Comparison of ENCODE assay signal across 22 mouse cellular contexts in genomic region chr5:32728851-32729250, GRCm38 (mm10). TPM values are rescaled to one million over a fixed set of nuclear protein-coding genes. Genes with fewer than 3 reads are reported as not detected.
A peak's percentile ranks its signal among the peaks of the same experiment; 100 is the strongest.
DNase-seq lines count a peak whose midpoint lies in the region; ATAC-seq lines count a peak whose summit lies in the region.
"Had no signal": no experiment of that assay in that cellular context is flagged by ENCODE, and none has a peak within 500 bp of the region (broad histone marks: within the 10 kb centered on the region; RNA-seq: fewer than 3 reads in every experiment).

No protein-coding gene starts in this region.

- H3K27ac ChIP-seq in heart, embryonic 12.5 days (ENCODE audit: poor library complexity, severe bottlenecking) = no peak overlapping the region
- H3K27ac ChIP-seq: forebrain, embryonic 12.5 days; gastrocnemius, adult 2 months; liver, embryonic 13.5 days; midbrain, embryonic 13.5 days had no signal

- no peak overlapping the region for H3K4me2 ChIP-seq in heart, embryonic 12.5 days
- H3K4me2 ChIP-seq: forebrain, embryonic 12.5 days; liver, embryonic 13.5 days; midbrain, embryonic 13.5 days had no signal

- no peaks in the 10 kb centered on the region for H3K9me3 ChIP-seq in heart, embryonic 12.5 days (replicated peaks)
- H3K9me3 ChIP-seq: liver, embryonic 13.5 days; megakaryocyte, embryonic 14.5 days; midbrain, embryonic 13.5 days had no signal

- peaks cover 7% of the 10 kb centered on the region for H3K36me3 ChIP-seq in heart, embryonic 12.5 days

- H3K4me1 ChIP-seq in heart, embryonic 12.5 days (replicated peaks) = no peaks in the 10 kb centered on the region
- H3K4me1 ChIP-seq: forebrain, embryonic 12.5 days; megakaryocyte, embryonic 14.5 days; midbrain, embryonic 13.5 days had no signal

- 69% methylated on average over 8 of the region's 8 CpGs for WGBS in heart, embryonic 12.5 days

- intact Hi-C loops in heart, postnatal 25 days (cut with DNase I) = no loop called here

- 0 out of 2 replicates have a peak, but pooled peaks have one; percentile 22 for ATAC-seq in heart, embryonic 12.5 days (ENCODE audit: insufficient number of reproducible peaks, low FRiP score)
- 0 out of 2 replicates have a peak, but pooled peaks have one; percentile 36 for ATAC-seq in erythroid progenitor cell, adult 5-6 weeks (replicated peaks; ENCODE audit: low FRiP score, poor library complexity, severe bottlenecking)
- peak; percentile 49 for ATAC-seq in neutrophil, adult 5-6 weeks (ENCODE audit: extremely low read depth, insufficient number of reproducible peaks, low FRiP score, poor library complexity, severe bottlenecking)
- ATAC-seq: midbrain, embryonic 13.5 days had no signal

- no peak overlapping the region for H3K4me3 ChIP-seq in heart, embryonic 12.5 days
- H3K4me3 ChIP-seq: forebrain, embryonic 12.5 days; gastrocnemius, adult 2 months; liver, embryonic 13.5 days; megakaryocyte, embryonic 14.5 days; midbrain, embryonic 13.5 days had no signal

- DNase-seq in heart, postnatal 25 days (ENCODE audit: low spot score) = no peak
- DNase-seq in brain, adult 2 months (ENCODE audit: low read depth, low spot score) = peak; percentile 59
- no peak for DNase-seq in testis, postnatal 10 days (ENCODE audit: low spot score)
- DNase-seq in embryo, embryonic 10 days (ENCODE audit: low spot score) = no peak
- DNase-seq: adrenal gland, postnatal 10 days; cerebellum, adult 9-10 months; gastrocnemius, adult 2 months; kidney, adult 9 months; kidney, postnatal 14 days; liver, embryonic 13.5 days; lung, adult 2 months; lung, postnatal 14 days; retina, postnatal 1 day; right cerebral cortex, postnatal 4 days; thymus, adult 2 months; thymus, postnatal 4 days had no signal

- no peaks in the 10 kb centered on the region for H3K27me3 ChIP-seq in heart, embryonic 12.5 days (replicated peaks)
- H3K27me3 ChIP-seq: forebrain, embryonic 12.5 days; liver, embryonic 13.5 days; megakaryocyte, embryonic 14.5 days; midbrain, embryonic 13.5 days had no signal

- H3K9ac ChIP-seq in heart, embryonic 12.5 days = no peak overlapping the region
- H3K9ac ChIP-seq: forebrain, embryonic 12.5 days; liver, embryonic 13.5 days; midbrain, embryonic 13.5 days had no signal

RNA-seq across cellular contexts. Expression of gene Pisd, which starts 56.6 kb away (rescaled TPM):
- polyA plus RNA-seq in heart, embryonic 12.5 days (2016; fragmentation: Nextera tagmentation; extraction: Ambion mirVana) = 47.7 and 49.3 TPM in 2 replicates
- total RNA-seq in heart, postnatal 25 days (2021) = 10 to 100 TPM; 25.5 to 29.0 TPM
- total RNA-seq in erythroid progenitor cell, adult 5-6 weeks (2015; ENCODE audit: low replicate concordance) = 6.5 and 8.4 TPM in 2 replicates
- total RNA-seq in erythroid progenitor cell, adult 5-6 weeks (2017; ENCODE audit: low replicate concordance) = 5.1 and 6.5 TPM in 2 replicates
- total RNA-seq in neutrophil, adult 5-6 weeks (2017) = 42.5 and 44.1 TPM in 2 replicates
